Mouse (Mus musculus) 3134 (cell line): Measurements from ENCODE around the gene Grin2b.
"Not testable (repeated sequence)": the region's sequence is repeated elsewhere in the genome, so short reads cannot be mapped to it uniquely, and the experiment has no call there.

Experiments used
- DNase-seq: peaks from one replicate; pipeline ENCODE4 v3.0.0-alpha.2; 2011; ENCODE audit warnings: low spot score; ENCODE audit not compliant: insufficient read length; ENCODE audit errors: extremely low read depth

Gene Grin2b

GRCm38 (mm10) chr6:135713716-135714115 lies 459.6 kb downstream of the Grin2b start:
- DNase-seq: no peak

GRCm38 (mm10) chr6:135706850-135707522 lies 466.3 kb downstream of the Grin2b start:
- DNase-seq: peak; percentile 52

- DNase-seq: no peak
Measured at GRCm38 (mm10) chr6:135703655-135704054, 469.7 kb downstream of the Grin2b start.

- DNase-seq: no peak
Measured at GRCm38 (mm10) chr6:135701361-135701760, 471.9 kb downstream of the Grin2b start.

- DNase-seq: peak; percentile 51
Measured at GRCm38 (mm10) chr6:135700717-135701345, 472.5 kb downstream of the Grin2b start.

GRCm38 (mm10) chr6:135692533-135692932 lies 480.8 kb downstream of the Grin2b start:
- DNase-seq: no peak

GRCm38 (mm10) chr6:135691561-135691960 lies 481.8 kb downstream of the Grin2b start:
- no peak for DNase-seq

GRCm38 (mm10) chr6:135687926-135688325 lies 485.4 kb downstream of the Grin2b start:
- DNase-seq: no peak

GRCm38 (mm10) chr6:135684206-135684605 lies 489.1 kb downstream of the Grin2b start:
- no peak for DNase-seq

- DNase-seq: not testable (repeated sequence)
Measured at GRCm38 (mm10) chr6:135681423-135681822, 491.9 kb downstream of the Grin2b start.

- DNase-seq: no peak
Measured at GRCm38 (mm10) chr6:135680105-135680710, 493.1 kb downstream of the Grin2b start.

GRCm38 (mm10) chr6:135674380-135674779 lies 498.9 kb downstream of the Grin2b start:
- DNase-seq: no peak

GRCm38 (mm10) chr6:135672003-135672402 lies 501.3 kb downstream of the Grin2b start:
- DNase-seq: no peak
